Mouse (Mus musculus): Measurements from ENCODE around the gene Ten1. TPM values are rescaled to one million over a fixed set of nuclear protein-coding genes. Genes with fewer than 3 reads are reported as not detected.

Gene Ten1
- polyA plus RNA-seq, 1 experiment from 2014 or later: 81.6 TPM

Other genes with a start within 250 kb of the Ten1 start
- 0.21 and 0.38 TPM in 2 replicates for gene Itgb4, start 224.1 kb upstream of the Ten1 start, polyA plus RNA-seq (2015; fragmentation: Nextera tagmentation; extraction: Ambion mirVana)
- gene Galk1, start 186.1 kb upstream of the Ten1 start, polyA plus RNA-seq (2015; fragmentation: Nextera tagmentation; extraction: Ambion mirVana): 74.8 and 86.1 TPM in 2 replicates
- 2,689 and 2,766 TPM in 2 replicates for gene H3f3b, start 170.9 kb upstream of the Ten1 start, polyA plus RNA-seq (2015; fragmentation: Nextera tagmentation; extraction: Ambion mirVana)
- gene Unk, start 168.5 kb upstream of the Ten1 start, polyA plus RNA-seq (2015; fragmentation: Nextera tagmentation; extraction: Ambion mirVana): 38.0 and 42.3 TPM in 2 replicates
- 0.84 and 0.98 TPM in 2 replicates for gene Unc13d, start 120.9 kb upstream of the Ten1 start, polyA plus RNA-seq (2015; fragmentation: Nextera tagmentation; extraction: Ambion mirVana)
- gene Wbp2, start 111.9 kb upstream of the Ten1 start, polyA plus RNA-seq (2015; fragmentation: Nextera tagmentation; extraction: Ambion mirVana): 114 and 115 TPM in 2 replicates
- 2.7 and 2.8 TPM in 2 replicates for gene Trim47, start 71.6 kb upstream of the Ten1 start, polyA plus RNA-seq (2015; fragmentation: Nextera tagmentation; extraction: Ambion mirVana)
- 1.2 and 1.6 TPM in 2 replicates for gene Trim65, start 67.7 kb upstream of the Ten1 start, polyA plus RNA-seq (2015; fragmentation: Nextera tagmentation; extraction: Ambion mirVana)
- gene Mrpl38, start 60.0 kb upstream of the Ten1 start, polyA plus RNA-seq (2015; fragmentation: Nextera tagmentation; extraction: Ambion mirVana): 79.8 and 86.1 TPM in 2 replicates
- gene Fbf1, start 30.7 kb upstream of the Ten1 start, polyA plus RNA-seq (2015; fragmentation: Nextera tagmentation; extraction: Ambion mirVana): 58.5 and 71.5 TPM in 2 replicates
- gene Acox1, start 190 bp downstream of the Ten1 start, polyA plus RNA-seq (2015; fragmentation: Nextera tagmentation; extraction: Ambion mirVana): 35.0 and 43.3 TPM in 2 replicates
- gene Evpl, start 39.2 kb downstream of the Ten1 start, polyA plus RNA-seq (2015; fragmentation: Nextera tagmentation; extraction: Ambion mirVana): 0.12 and 0.14 TPM in 2 replicates
- 71.8 and 72.1 TPM in 2 replicates for gene Srp68, start 75.4 kb downstream of the Ten1 start, polyA plus RNA-seq (2015; fragmentation: Nextera tagmentation; extraction: Ambion mirVana)
- 0.09 and 0.16 TPM in 2 replicates for gene Galr2, start 82.1 kb downstream of the Ten1 start, polyA plus RNA-seq (2015; fragmentation: Nextera tagmentation; extraction: Ambion mirVana)
- gene Exoc7, start 108.4 kb downstream of the Ten1 start, polyA plus RNA-seq (2015; fragmentation: Nextera tagmentation; extraction: Ambion mirVana): 88.9 and 89.2 TPM in 2 replicates
- 8.1 and 10.6 TPM in 2 replicates for gene Foxj1, start 136.5 kb downstream of the Ten1 start, polyA plus RNA-seq (2015; fragmentation: Nextera tagmentation; extraction: Ambion mirVana)
- 18.1 and 20.6 TPM in 2 replicates for gene Rnf157, start 214.2 kb downstream of the Ten1 start, polyA plus RNA-seq (2015; fragmentation: Nextera tagmentation; extraction: Ambion mirVana)
- gene Ubald2, start 235.2 kb downstream of the Ten1 start, polyA plus RNA-seq (2015; fragmentation: Nextera tagmentation; extraction: Ambion mirVana): 45.5 and 58.2 TPM in 2 replicates